Mouse (Mus musculus) lung, postnatal 0 days (tissue): ENCODE measurements around the gene Tssc4. TPM values are rescaled to one million over a fixed set of nuclear protein-coding genes. Genes with fewer than 3 reads are reported as not detected.

Experiments used
- ATAC-seq: fragments of 200-750 bp; cut with Nextera tagmentation; 2 replicates; pipeline ENCODE4 v1.8.0; 2017; ENCODE audit warnings: moderate library complexity
- DNase-seq: peaks from one replicate; pipeline ENCODE4 v3.0.0-alpha.2; 2016; ENCODE audit warnings: low spot score
- H3K27ac ChIP-seq: fragments of 300-500 bp; sonication (generic); 2 replicates; pipeline ENCODE4 v1.5.1; 2014; ENCODE audit warnings: antibody characterized with exemption, mild to moderate bottlenecking, low read length, mixed read lengths
- H3K27me3 ChIP-seq: fragments of 300-500 bp; sonication (generic); replicated peaks from 2 replicates; pipeline ENCODE4 v1.6.1; 2014; ENCODE audit warnings: low read length, mixed read lengths; ENCODE audit not compliant: insufficient read depth
- H3K36me3 ChIP-seq: fragments of 300-500 bp; sonication (generic); 2 replicates; pipeline ENCODE4 v1.6.1; 2014; ENCODE audit warnings: low read length, mixed read lengths; ENCODE audit not compliant: insufficient read depth
- H3K4me1 ChIP-seq: fragments of 300-500 bp; sonication (generic); 2 replicates; pipeline ENCODE4 v1.6.1; 2014; ENCODE audit warnings: antibody characterized with exemption, low read depth, low read length, mixed read lengths; ENCODE audit not compliant: insufficient read depth
- H3K4me2 ChIP-seq: fragments of 300-500 bp; sonication (generic); replicated peaks from 2 replicates; pipeline ENCODE4 v1.6.1; 2014; ENCODE audit warnings: low read depth, mild to moderate bottlenecking, low read length, moderate library complexity, mixed read lengths
- H3K4me3 ChIP-seq: fragments of 300-500 bp; sonication (generic); 2 replicates; pipeline ENCODE4 v1.5.1; 2014; ENCODE audit warnings: low read depth, low read length
- H3K9ac ChIP-seq: fragments of 300-500 bp; sonication (generic); replicated peaks from 2 replicates; pipeline ENCODE4 v1.6.1; 2014; ENCODE audit warnings: low read depth, mild to moderate bottlenecking
- H3K9me3 ChIP-seq: fragments of 300-500 bp; sonication (generic); 2 replicates; pipeline ENCODE4 v1.6.1; 2016; ENCODE audit warnings: low read length, mixed read lengths
- CTCF ChIP-seq: IDR thresholded peaks from 2 replicates; pipeline ENCODE4 v1.5.1; 2016; ENCODE audit warnings: antibody characterized with exemption, mild to moderate bottlenecking
- EP300 ChIP-seq: IDR thresholded peaks from 2 replicates; pipeline ENCODE4 v1.6.1; 2016; ENCODE audit warnings: antibody characterized with exemption, mild to moderate bottlenecking, control low read depth
- WGBS: fragments of 180-500 bp; shearing (Covaris S2); extraction: QIAGEN DNeasy Blood & Tissue Kit; methylation state at CpG from one replicate; pipeline ENCODE4 v1.1.7; 2014; 5-methylcytosine and 5-hydroxymethylcytosine counted together
- polyA plus RNA-seq: library from polyadenylated mRNA; unstranded; fragments of >200 nt; fragmentation: Nextera tagmentation; extraction: Ambion mirVana; gene quantifications from 2 replicates; pipeline ENCODE4 v1.2.1, GENCODE M21; 2015

Tssc4 gene
- polyA plus RNA-seq, 1 experiment from 2014 or later: 52.3 TPM

GRCm38 (mm10) chr7:143055499-143056186 is 13.4 kb upstream of the Tssc4 start:
- 54% methylated on average over 11 of the region's 11 CpGs for WGBS
- TF ChIP-seq CTCF (no peak), EP300 (no peak)
- ATAC-seq (no peak), DNase-seq (peak; percentile 47)
- H3K9ac ChIP-seq: peak overlapping the region; percentile 6; the same call in 1 of the 2 replicates
- H3K4me3 ChIP-seq: peak overlapping the region; percentile 90; the same call in 1 of the 2 replicates
- H3K27me3 ChIP-seq: no peaks in the 10 kb centered on the region
- peak overlapping the region; percentile 86 for H3K4me2 ChIP-seq
- H3K9me3 ChIP-seq: no peaks in the 10 kb centered on the region
- H3K27ac ChIP-seq: peak overlapping the region; percentile 11; the same call in 1 of the 2 replicates
- no peaks in the 10 kb centered on the region for H3K36me3 ChIP-seq
- H3K4me1 ChIP-seq: peaks cover 57% of the 10 kb centered on the region

- Histone ChIP-seq H3K4me2 (no peak overlapping the region), H3K4me1 (peaks cover 53% of the 10 kb centered on the region), H3K27ac (no peak overlapping the region), H3K27me3 (no peaks in the 10 kb centered on the region), H3K9ac (no peak overlapping the region), H3K9me3 (no peaks in the 10 kb centered on the region), H3K4me3 (no peak overlapping the region), H3K36me3 (0 out of 2 replicates have a peak, but pooled peaks cover 1% of the 10 kb centered on the region)
- ATAC-seq: no peak
- WGBS: 70% methylated on average over 5 of the region's 5 CpGs
- TF ChIP-seq CTCF: no peak
- no peak for TF ChIP-seq EP300
- no peak for DNase-seq
These were observed 12.0 kb upstream of the Tssc4 start for GRCm38 (mm10) chr7:143057023-143057422.

GRCm38 (mm10) chr7:143057667-143058220 is 11.3 kb upstream of the Tssc4 start:
- TF ChIP-seq EP300 (no peak), CTCF (no peak)
- H3K4me3 ChIP-seq: no peak overlapping the region
- H3K4me2 ChIP-seq: peak overlapping the region; percentile 32; the same call in 1 of the 2 replicates
- 27% methylated on average over 9 of the region's 9 CpGs for WGBS
- H3K27ac ChIP-seq: peak overlapping the region; percentile 71
- 0 out of 2 replicates have a peak, but pooled peaks cover 8% of the 10 kb centered on the region for H3K36me3 ChIP-seq
- ATAC-seq: no peak
- no peaks in the 10 kb centered on the region for H3K9me3 ChIP-seq
- H3K27me3 ChIP-seq: no peaks in the 10 kb centered on the region
- H3K4me1 ChIP-seq: peaks cover 53% of the 10 kb centered on the region
- H3K9ac ChIP-seq: 0 out of 2 replicates have a peak overlapping the region, but pooled peaks have one; percentile 16
- no peak for DNase-seq

- Histone ChIP-seq H3K4me2 (peak overlapping the region; percentile 32), H3K4me1 (peaks cover 53% of the 10 kb centered on the region), H3K27ac (peak overlapping the region; percentile 71), H3K27me3 (no peaks in the 10 kb centered on the region), H3K36me3 (peaks cover 14% of the 10 kb centered on the region; the same call in 1 of the 2 replicates), H3K9me3 (no peaks in the 10 kb centered on the region), H3K9ac (0 out of 2 replicates have a peak overlapping the region, but pooled peaks have one; percentile 16), H3K4me3 (no peak overlapping the region)
- peak; percentile 67; the same call in 1 of the 2 replicates for TF ChIP-seq EP300
- TF ChIP-seq CTCF: no peak
- ATAC-seq (peak; percentile 25), DNase-seq (peak; percentile 69)
- 28% methylated on average over 5 of the region's 5 CpGs for WGBS
These were observed 10.8 kb upstream of the Tssc4 start for GRCm38 (mm10) chr7:143058221-143058697.

GRCm38 (mm10) chr7:143059202-143059870 is 9.7 kb upstream of the Tssc4 start:
- Histone ChIP-seq H3K9ac (no peak overlapping the region), H3K27ac (peak overlapping the region; percentile 71), H3K4me1 (peaks cover 48% of the 10 kb centered on the region), H3K9me3 (no peaks in the 10 kb centered on the region), H3K4me3 (no peak overlapping the region), H3K36me3 (peaks cover 23% of the 10 kb centered on the region), H3K4me2 (peak overlapping the region; percentile 32), H3K27me3 (no peaks in the 10 kb centered on the region)
- peak; percentile 94 for TF ChIP-seq EP300
- no peak; the same call in 1 of the 2 replicates for TF ChIP-seq CTCF
- 26% methylated on average over 5 of the region's 5 CpGs for WGBS
- ATAC-seq (peak; percentile 61), DNase-seq (peak; percentile 78)

- DNase-seq (peak; percentile 53), ATAC-seq (peak; percentile 56)
- no peak overlapping the region for H3K4me3 ChIP-seq
- WGBS: 59% methylated on average over 2 of the region's 2 CpGs
- peaks cover 50% of the 10 kb centered on the region for H3K36me3 ChIP-seq
- H3K27me3 ChIP-seq: no peaks in the 10 kb centered on the region
- H3K4me1 ChIP-seq: peaks cover 16% of the 10 kb centered on the region
- TF ChIP-seq EP300: no peak
- TF ChIP-seq CTCF: no peak
- no peak overlapping the region for H3K27ac ChIP-seq
- H3K9me3 ChIP-seq: no peaks in the 10 kb centered on the region
- H3K9ac ChIP-seq: no peak overlapping the region
- H3K4me2 ChIP-seq: no peak overlapping the region
These were observed 6.3 kb upstream of the Tssc4 start for GRCm38 (mm10) chr7:143062704-143063103.
